Mouse (Mus musculus) bone marrow macrophage, adult 2 months (primary cell): Measurements from ENCODE around the gene Zfp995.
"Not testable (repeated sequence)": the region's sequence is repeated elsewhere in the genome, so short reads cannot be mapped to it uniquely, and the experiment has no call there.

Source experiments
- CTCF ChIP-seq: IDR thresholded peaks from 2 replicates; pipeline ENCODE4 v1.5.1; 2012; ENCODE audit warnings: low read depth, mild to moderate bottlenecking, low read length, moderate library complexity
- POLR2A ChIP-seq: IDR thresholded peaks from 2 replicates; pipeline ENCODE4 v1.6.1; 2012; ENCODE audit warnings: mild to moderate bottlenecking, low read depth, low read length, borderline replicate concordance

DNA sequence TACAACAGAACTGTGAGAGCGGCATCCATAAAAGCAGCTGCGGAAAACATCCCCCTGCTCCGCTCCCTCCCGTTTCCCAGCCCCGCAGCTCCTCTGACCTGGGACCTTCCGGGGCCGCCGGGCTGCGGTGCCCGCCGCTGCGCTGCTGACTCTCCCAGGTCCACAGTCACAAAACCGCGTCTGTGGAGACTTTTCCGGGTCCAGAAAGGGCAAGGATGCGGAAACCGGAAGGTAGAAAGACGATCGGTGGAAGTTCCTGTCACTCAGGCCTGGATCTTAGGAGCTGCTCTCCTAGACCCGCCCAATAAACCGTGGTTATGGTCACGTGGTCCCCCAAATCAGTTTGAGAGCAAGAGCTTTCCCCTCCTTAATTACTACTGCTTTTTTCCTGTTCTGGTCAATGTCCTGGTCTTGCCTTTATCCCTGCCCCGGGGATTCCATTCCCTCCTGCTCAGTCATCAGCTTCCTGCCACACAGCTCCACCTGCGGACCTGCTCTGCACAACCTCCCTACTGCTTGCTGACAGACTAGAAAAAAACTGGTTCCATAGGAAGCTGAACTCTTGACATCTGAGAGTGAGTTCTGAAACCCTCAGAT, at the start of gene Zfp995:
- not testable (repeated sequence) for TF ChIP-seq CTCF, POLR2A
